Mouse (Mus musculus) kidney, embryonic 16.5 days (tissue): ENCODE results near the gene Sorl1. TPM values are rescaled to one million over a fixed set of nuclear protein-coding genes. Genes with fewer than 3 reads are reported as not detected.

Experiments used
- ATAC-seq: fragments of 200-750 bp; cut with Nextera tagmentation; 2 replicates; pipeline ENCODE4 v1.8.0; 2017; ENCODE audit warnings: moderate TSS enrichment; ENCODE audit not compliant: low FRiP score, low TSS enrichment
- H3K27ac ChIP-seq: fragments of 300-500 bp; sonication (generic); 2 replicates; pipeline ENCODE4 v1.5.1; 2014; ENCODE audit warnings: low read length
- H3K27me3 ChIP-seq: fragments of 300-500 bp; sonication (generic); 2 replicates; pipeline ENCODE4 v1.6.1; 2014; ENCODE audit warnings: low read length, control low read depth, mixed read lengths; ENCODE audit not compliant: insufficient read depth
- H3K36me3 ChIP-seq: fragments of 300-500 bp; sonication (generic); 2 replicates; pipeline ENCODE4 v1.6.1; 2014; ENCODE audit warnings: low read length, control low read depth, mixed read lengths; ENCODE audit not compliant: insufficient read depth
- H3K4me1 ChIP-seq: fragments of 300-500 bp; sonication (generic); 2 replicates; pipeline ENCODE4 v1.6.1; 2014; ENCODE audit warnings: low read length, control low read depth, mixed read lengths; ENCODE audit not compliant: insufficient read depth
- H3K4me2 ChIP-seq: fragments of 300-500 bp; sonication (generic); replicated peaks from 2 replicates; pipeline ENCODE4 v1.6.1; 2014; ENCODE audit warnings: low read depth, low read length
- H3K4me3 ChIP-seq: fragments of 300-500 bp; sonication (generic); 2 replicates; pipeline ENCODE4 v1.5.1; 2014; ENCODE audit warnings: mild to moderate bottlenecking, low read length
- H3K9ac ChIP-seq: fragments of 300-500 bp; sonication (generic); replicated peaks from 2 replicates; pipeline ENCODE4 v1.6.1; 2014; ENCODE audit warnings: low read length
- H3K9me3 ChIP-seq: fragments of 300-500 bp; sonication (generic); 2 replicates; pipeline ENCODE4 v1.6.1; 2016; ENCODE audit warnings: low read length, control low read depth
- WGBS: fragments of 180-500 bp; shearing (Covaris S2); extraction: QIAGEN DNeasy Blood & Tissue Kit; methylation state at CpG from one replicate; pipeline ENCODE4 v1.1.7; 2014; 5-methylcytosine and 5-hydroxymethylcytosine counted together
- polyA plus RNA-seq: library from polyadenylated mRNA; unstranded; fragments of >200 nt; fragmentation: Nextera tagmentation; extraction: Ambion mirVana; gene quantifications from 2 replicates; pipeline ENCODE4 v1.2.1, GENCODE M21; 2015

The Sorl1 gene
- polyA plus RNA-seq, 1 experiment from 2014 or later, result 12.5 TPM

- Histone ChIP-seq H3K27ac (no peak overlapping the region), H3K4me3 (no peak overlapping the region), H3K4me1 (no peaks in the 10 kb centered on the region), H3K36me3 (peaks cover 23% of the 10 kb centered on the region; the same call in 1 of the 2 replicates), H3K9me3 (no peaks in the 10 kb centered on the region), H3K9ac (no peak overlapping the region), H3K27me3 (no peaks in the 10 kb centered on the region), H3K4me2 (no peak overlapping the region)
- no peak for ATAC-seq
- WGBS, result 63% methylated on average over 4 of the region's 4 CpGs
Observed at GRCm38 (mm10) chr9:41981306-41981705, 142.8 kb downstream of the Sorl1 start.

GRCm38 (mm10) chr9:41980796-41981195, 143.3 kb downstream of the Sorl1 start:
- Histone ChIP-seq H3K9ac (no peak overlapping the region), H3K4me2 (no peak overlapping the region), H3K9me3 (no peaks in the 10 kb centered on the region), H3K4me3 (no peak overlapping the region), H3K4me1 (no peaks in the 10 kb centered on the region), H3K27me3 (no peaks in the 10 kb centered on the region), H3K36me3 (peaks cover 28% of the 10 kb centered on the region; the same call in 1 of the 2 replicates), H3K27ac (no peak overlapping the region)
- 90% methylated on average over 5 of the region's 5 CpGs for WGBS
- ATAC-seq, result peak; percentile 25; the same call in 1 of the 2 replicates

GRCm38 (mm10) chr9:41978366-41978765, 145.7 kb downstream of the Sorl1 start:
- Histone ChIP-seq H3K9ac (no peak overlapping the region), H3K27me3 (no peaks in the 10 kb centered on the region), H3K27ac (no peak overlapping the region), H3K9me3 (no peaks in the 10 kb centered on the region), H3K4me3 (no peak overlapping the region), H3K4me2 (no peak overlapping the region), H3K36me3 (peaks cover 32% of the 10 kb centered on the region; the same call in 1 of the 2 replicates), H3K4me1 (no peaks in the 10 kb centered on the region)
- ATAC-seq, result no peak
- WGBS, result 90% methylated on average over 6 of the region's 6 CpGs

GRCm38 (mm10) chr9:41975968-41976367, 148.1 kb downstream of the Sorl1 start:
- Histone ChIP-seq H3K9ac (no peak overlapping the region), H3K36me3 (peaks cover 35% of the 10 kb centered on the region), H3K27ac (no peak overlapping the region), H3K4me3 (no peak overlapping the region), H3K27me3 (no peaks in the 10 kb centered on the region), H3K9me3 (no peaks in the 10 kb centered on the region), H3K4me2 (no peak overlapping the region), H3K4me1 (no peaks in the 10 kb centered on the region)
- WGBS, result 83% methylated on average over 15 of the region's 15 CpGs
- ATAC-seq, result no peak

GRCm38 (mm10) chr9:41974661-41975060, 149.4 kb downstream of the Sorl1 start:
- WGBS, result 89% methylated on average over 3 of the region's 3 CpGs
- Histone ChIP-seq H3K9ac (no peak overlapping the region), H3K4me3 (no peak overlapping the region), H3K4me2 (no peak overlapping the region), H3K4me1 (no peaks in the 10 kb centered on the region), H3K9me3 (no peaks in the 10 kb centered on the region), H3K27me3 (no peaks in the 10 kb centered on the region), H3K36me3 (peaks cover 35% of the 10 kb centered on the region), H3K27ac (no peak overlapping the region)
- ATAC-seq, result no peak

- Histone ChIP-seq H3K4me1 (no peaks in the 10 kb centered on the region), H3K4me3 (no peak overlapping the region), H3K36me3 (peaks cover 32% of the 10 kb centered on the region), H3K27ac (no peak overlapping the region), H3K27me3 (no peaks in the 10 kb centered on the region), H3K4me2 (no peak overlapping the region), H3K9me3 (no peaks in the 10 kb centered on the region), H3K9ac (no peak overlapping the region)
- WGBS, result 74% methylated on average over 25 of the region's 25 CpGs
- ATAC-seq, result no peak
Observed at GRCm38 (mm10) chr9:41973775-41974657, 150.1 kb downstream of the Sorl1 start.

GRCm38 (mm10) chr9:41969961-41970360, 154.1 kb downstream of the Sorl1 start:
- Histone ChIP-seq H3K4me1 (peaks cover 5% of the 10 kb centered on the region; the same call in 1 of the 2 replicates), H3K9me3 (no peaks in the 10 kb centered on the region), H3K4me2 (no peak overlapping the region), H3K27ac (no peak overlapping the region), H3K27me3 (no peaks in the 10 kb centered on the region), H3K4me3 (no peak overlapping the region), H3K9ac (no peak overlapping the region), H3K36me3 (peaks cover 3% of the 10 kb centered on the region; the same call in 1 of the 2 replicates)
- ATAC-seq, result no peak
- 72% methylated on average over 8 of the region's 8 CpGs for WGBS

GRCm38 (mm10) chr9:41968673-41969460, 155.2 kb downstream of the Sorl1 start:
- H3K27me3 ChIP-seq, result no peaks in the 10 kb centered on the region
- no peak overlapping the region for H3K27ac ChIP-seq
- H3K9ac ChIP-seq, result no peak overlapping the region
- no peaks in the 10 kb centered on the region for H3K9me3 ChIP-seq
- H3K4me1 ChIP-seq, result peaks cover 5% of the 10 kb centered on the region; the same call in 1 of the 2 replicates
- H3K4me2 ChIP-seq, result no peak overlapping the region
- no peak for ATAC-seq
- no peak overlapping the region for H3K4me3 ChIP-seq
- 89% methylated on average over 15 of the region's 15 CpGs for WGBS
- H3K36me3 ChIP-seq, result peaks cover 3% of the 10 kb centered on the region; the same call in 1 of the 2 replicates

- ATAC-seq, result no peak
- Histone ChIP-seq H3K9me3 (no peaks in the 10 kb centered on the region), H3K4me2 (no peak overlapping the region), H3K4me3 (no peak overlapping the region), H3K27ac (no peak overlapping the region), H3K27me3 (no peaks in the 10 kb centered on the region), H3K9ac (no peak overlapping the region), H3K4me1 (no peaks in the 10 kb centered on the region), H3K36me3 (no peaks in the 10 kb centered on the region)
- WGBS, result 74% methylated on average over 10 of the region's 10 CpGs
Observed at GRCm38 (mm10) chr9:41961274-41961673, 162.8 kb downstream of the Sorl1 start.
